Mouse (Mus musculus): ENCODE results near the gene Mindy4b-ps. TPM values are rescaled to one million over a fixed set of nuclear protein-coding genes. Genes with fewer than 3 reads are reported as not detected.

Mindy4b-ps gene
- polyA plus RNA-seq, 1 experiment from 2014 or later: not detected

GRCm38 (mm10) chr3:58809111-58809915 lies 12.8 kb downstream of the Mindy4b-ps start:
- ATAC-seq (ENCODE audit: insufficient read depth): no peak
- H3K27me3 ChIP-seq (ENCODE audit: insufficient read depth, low read length): no peaks in the 10 kb centered on the region
- H3K4me1 ChIP-seq (ENCODE audit: insufficient read depth): no peaks in the 10 kb centered on the region
- no peak overlapping the region for H3K4me2 ChIP-seq
- H3K4me3 ChIP-seq (ENCODE audit: low read depth, low read length): no peak overlapping the region
- no peak overlapping the region for H3K27ac ChIP-seq (ENCODE audit: low read depth)
- WGBS: 44% methylated on average over 12 of the region's 12 CpGs
- TF ChIP-seq CTCF (IDR thresholded peaks at IDR 0.05; ENCODE audit: low read depth): no peak
- DNase-seq: no peak
- no peaks in the 10 kb centered on the region for H3K9me3 ChIP-seq (ENCODE audit: low read depth, low read length)
- H3K9ac ChIP-seq: no peak overlapping the region
- no peaks in the 10 kb centered on the region for H3K36me3 ChIP-seq (ENCODE audit: insufficient read depth)

- no peak for TF ChIP-seq CTCF (IDR thresholded peaks at IDR 0.05; ENCODE audit: low read depth)
- no peak overlapping the region for H3K4me2 ChIP-seq
- ATAC-seq (ENCODE audit: insufficient read depth): no peak
Observed at GRCm38 (mm10) chr3:58808636-58809035, 13.5 kb downstream of the Mindy4b-ps start.

GRCm38 (mm10) chr3:58804745-58805144 lies 17.4 kb downstream of the Mindy4b-ps start:
- H3K36me3 ChIP-seq (ENCODE audit: insufficient read depth): no peaks in the 10 kb centered on the region
- no peak; the same call in 1 of the 2 replicates for ATAC-seq (ENCODE audit: insufficient read depth)
- 69% methylated on average over 6 of the region's 6 CpGs for WGBS

More at GRCm38 (mm10) chr3:58808636-58809035, 13.5 kb downstream of the Mindy4b-ps start:
- no peak for DNase-seq
- Histone ChIP-seq H3K27me3 (ENCODE audit: insufficient read depth, low read length) (no peaks in the 10 kb centered on the region), H3K9me3 (ENCODE audit: low read depth, low read length) (no peaks in the 10 kb centered on the region), H3K36me3 (ENCODE audit: insufficient read depth) (no peaks in the 10 kb centered on the region), H3K27ac (ENCODE audit: low read depth) (no peak overlapping the region), H3K4me1 (ENCODE audit: insufficient read depth) (no peaks in the 10 kb centered on the region), H3K9ac (no peak overlapping the region), H3K4me3 (ENCODE audit: low read depth, low read length) (no peak overlapping the region)
- WGBS: 87% methylated on average over 5 of the region's 5 CpGs

GRCm38 (mm10) chr3:58798676-58799075 lies 23.4 kb downstream of the Mindy4b-ps start:
- H3K36me3 ChIP-seq (ENCODE audit: insufficient read depth): no peaks in the 10 kb centered on the region
- H3K27ac ChIP-seq (ENCODE audit: low read depth): no peak overlapping the region
- H3K9ac ChIP-seq: no peak overlapping the region
- H3K4me2 ChIP-seq: no peak overlapping the region
- H3K27me3 ChIP-seq (ENCODE audit: insufficient read depth, low read length): no peaks in the 10 kb centered on the region
- DNase-seq (no peak), ATAC-seq (ENCODE audit: insufficient read depth) (no peak)
- H3K4me3 ChIP-seq (ENCODE audit: low read depth, low read length): no peak overlapping the region
- H3K9me3 ChIP-seq (ENCODE audit: low read depth, low read length): no peaks in the 10 kb centered on the region
- H3K4me1 ChIP-seq (ENCODE audit: insufficient read depth): no peaks in the 10 kb centered on the region
- 61% methylated on average over 4 of the region's 4 CpGs for WGBS
- no peak for TF ChIP-seq CTCF (IDR thresholded peaks at IDR 0.05; ENCODE audit: low read depth)

More at GRCm38 (mm10) chr3:58804745-58805144, 17.4 kb downstream of the Mindy4b-ps start:
- Histone ChIP-seq H3K27me3 (ENCODE audit: insufficient read depth, low read length) (no peaks in the 10 kb centered on the region), H3K27ac (ENCODE audit: low read depth) (no peak overlapping the region), H3K4me3 (ENCODE audit: low read depth, low read length) (no peak overlapping the region), H3K9ac (no peak overlapping the region), H3K4me2 (no peak overlapping the region), H3K4me1 (ENCODE audit: insufficient read depth) (no peaks in the 10 kb centered on the region), H3K9me3 (ENCODE audit: low read depth, low read length) (no peaks in the 10 kb centered on the region)
- no peak for TF ChIP-seq CTCF (IDR thresholded peaks at IDR 0.05; ENCODE audit: low read depth)
- DNase-seq: peak; percentile 28

GRCm38 (mm10) chr3:58798245-58798644 lies 23.9 kb downstream of the Mindy4b-ps start:
- Histone ChIP-seq H3K4me3 (ENCODE audit: low read depth, low read length) (no peak overlapping the region), H3K36me3 (ENCODE audit: insufficient read depth) (no peaks in the 10 kb centered on the region), H3K4me2 (no peak overlapping the region), H3K9ac (no peak overlapping the region), H3K27me3 (ENCODE audit: insufficient read depth, low read length) (no peaks in the 10 kb centered on the region), H3K9me3 (ENCODE audit: low read depth, low read length) (no peaks in the 10 kb centered on the region), H3K4me1 (ENCODE audit: insufficient read depth) (no peaks in the 10 kb centered on the region), H3K27ac (ENCODE audit: low read depth) (no peak overlapping the region)
- DNase-seq (no peak), ATAC-seq (ENCODE audit: insufficient read depth) (no peak)
- 78% methylated on average over 8 of the region's 8 CpGs for WGBS
- TF ChIP-seq CTCF (IDR thresholded peaks at IDR 0.05; ENCODE audit: low read depth): no peak

- H3K4me2 ChIP-seq: no peak overlapping the region
- H3K4me1 ChIP-seq (ENCODE audit: insufficient read depth): no peaks in the 10 kb centered on the region
- no peaks in the 10 kb centered on the region for H3K36me3 ChIP-seq (ENCODE audit: insufficient read depth)
- no peaks in the 10 kb centered on the region for H3K9me3 ChIP-seq (ENCODE audit: low read depth, low read length)
- no peak for TF ChIP-seq CTCF (IDR thresholded peaks at IDR 0.05; ENCODE audit: low read depth)
- 57% methylated on average over 7 of the region's 7 CpGs for WGBS
- H3K9ac ChIP-seq: no peak overlapping the region
- ATAC-seq (ENCODE audit: insufficient read depth) (no peak), DNase-seq (no peak)
- no peaks in the 10 kb centered on the region for H3K27me3 ChIP-seq (ENCODE audit: insufficient read depth, low read length)
- H3K4me3 ChIP-seq (ENCODE audit: low read depth, low read length): no peak overlapping the region
- no peak overlapping the region for H3K27ac ChIP-seq (ENCODE audit: low read depth)
Observed at GRCm38 (mm10) chr3:58789473-58789872, 32.6 kb downstream of the Mindy4b-ps start.

GRCm38 (mm10) chr3:58789033-58789432 lies 33.1 kb downstream of the Mindy4b-ps start:
- H3K9ac ChIP-seq: no peak overlapping the region
- H3K4me3 ChIP-seq (ENCODE audit: low read depth, low read length): no peak overlapping the region
- H3K36me3 ChIP-seq (ENCODE audit: insufficient read depth): no peaks in the 10 kb centered on the region
- H3K9me3 ChIP-seq (ENCODE audit: low read depth, low read length): no peaks in the 10 kb centered on the region
- no peak overlapping the region for H3K4me2 ChIP-seq
- DNase-seq (no peak), ATAC-seq (ENCODE audit: insufficient read depth) (no peak)
- no peak overlapping the region for H3K27ac ChIP-seq (ENCODE audit: low read depth)
- no peaks in the 10 kb centered on the region for H3K27me3 ChIP-seq (ENCODE audit: insufficient read depth, low read length)
- TF ChIP-seq CTCF (IDR thresholded peaks at IDR 0.05; ENCODE audit: low read depth): no peak
- no peaks in the 10 kb centered on the region for H3K4me1 ChIP-seq (ENCODE audit: insufficient read depth)
- 26% methylated on average over 5 of the region's 5 CpGs for WGBS

All from lung, embryonic 14.5 days (tissue).